Mouse (Mus musculus): ENCODE data around the gene Smco4.
"Not testable (repeated sequence)": the region's sequence is repeated elsewhere in the genome, so short reads cannot be mapped to it uniquely, and the experiment has no call there.

The Smco4 gene

DNA sequence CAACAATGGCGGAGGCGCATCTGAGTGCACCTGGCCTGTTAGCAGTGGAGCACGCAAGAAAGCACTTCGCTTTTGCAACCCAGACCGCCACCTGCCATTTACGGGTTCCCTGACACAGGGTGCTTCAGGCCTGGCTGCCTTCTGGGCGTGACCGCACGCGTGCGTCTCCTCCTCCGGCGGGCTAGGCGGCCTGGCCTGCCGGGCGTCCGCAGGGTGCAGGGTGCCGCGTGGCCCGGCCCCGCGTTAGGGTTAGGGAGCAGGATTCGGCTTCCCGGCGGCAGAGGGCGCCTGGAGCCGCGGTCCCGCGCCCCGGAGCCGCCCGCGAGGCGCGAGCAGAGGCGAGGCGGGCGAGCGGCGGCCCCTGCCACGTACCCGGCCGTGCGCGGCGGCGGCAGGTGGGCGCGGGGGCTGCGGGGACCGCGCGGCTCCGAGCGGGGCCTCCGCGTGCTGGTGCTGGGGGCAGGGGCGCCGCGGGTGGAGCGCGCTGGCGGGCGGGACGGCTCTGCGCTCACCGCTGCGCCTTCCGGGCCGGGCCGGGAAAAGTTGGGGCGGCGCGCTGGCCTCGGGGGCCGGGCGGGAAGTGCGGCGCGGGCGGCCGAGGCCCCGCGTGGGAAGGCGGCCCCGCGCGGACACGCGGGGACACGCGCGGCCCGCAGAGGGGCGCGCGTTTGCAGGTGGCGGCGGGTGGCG, at the start of gene Smco4:
Gene Smco4, plus strand, starts transcription at position 198 of the 690 bp plus-strand sequence.
- DNase-seq (ENCODE audit: low spot score): no peak

DNA sequence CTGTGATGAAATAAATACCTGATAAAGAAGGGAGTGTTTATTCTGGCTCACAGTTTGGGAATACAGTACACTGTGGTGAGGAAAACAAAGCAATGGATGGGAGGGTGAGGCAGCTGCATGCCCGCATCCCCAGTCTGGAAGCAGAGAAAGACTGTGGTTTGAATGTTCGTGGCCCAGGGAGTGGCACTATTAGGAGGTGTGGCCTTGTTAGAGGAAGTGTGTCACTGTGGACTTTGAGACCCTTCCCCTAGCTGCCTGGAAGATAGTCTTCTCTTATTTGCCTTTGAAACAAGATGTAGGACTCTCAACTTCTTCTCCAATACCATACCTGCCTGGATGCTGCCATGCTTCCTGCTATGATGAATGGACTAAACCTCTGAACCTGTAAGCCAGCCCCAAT, 45.8 kb upstream of the Smco4 start:
- no peak for DNase-seq (ENCODE audit: low spot score)

DNA sequence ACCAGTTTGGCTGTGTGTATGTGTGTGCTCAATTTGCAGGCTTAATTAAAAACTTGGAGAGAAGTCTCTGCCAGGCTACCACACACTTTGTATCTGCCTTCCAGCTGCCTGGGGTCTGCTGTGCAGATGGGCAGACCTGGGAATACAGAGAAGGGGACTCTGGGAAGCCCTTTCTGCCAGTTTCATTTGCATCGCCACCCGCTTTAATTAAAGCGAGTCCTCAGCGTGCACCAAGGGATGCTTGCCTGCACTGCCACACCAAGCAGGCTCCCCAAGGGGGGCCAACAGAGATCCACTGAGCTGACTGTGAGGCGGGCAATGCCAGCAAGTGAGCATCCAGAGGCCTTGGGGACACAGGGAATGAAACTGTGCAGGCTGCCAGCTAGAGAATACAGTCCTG, 42.3 kb upstream of the Smco4 start:
- DNase-seq (ENCODE audit: low spot score): no peak

- DNase-seq (ENCODE audit: low spot score): no peak
These were observed 21.0 kb upstream of the Smco4 start for GRCm38 (mm10) chr9:15472256-15472655.

DNA sequence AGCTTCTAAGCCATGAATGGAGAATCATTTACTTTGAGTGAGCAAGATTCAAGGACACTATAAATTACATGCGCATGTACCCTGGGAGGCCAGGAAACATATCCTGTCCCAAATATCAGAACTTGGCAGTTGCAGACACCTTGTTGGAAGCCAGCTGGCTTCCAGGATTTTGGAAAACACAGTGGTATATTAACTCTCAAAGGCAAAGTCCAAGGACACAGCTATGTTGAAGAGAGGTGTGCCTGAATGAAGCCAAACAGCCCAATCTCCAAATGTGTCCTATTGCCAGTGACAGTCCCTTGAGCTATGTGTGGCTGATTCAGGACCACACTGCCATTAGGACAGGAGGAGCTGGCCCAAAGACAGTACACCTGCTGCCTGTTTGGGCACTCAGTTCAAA, 20.0 kb upstream of the Smco4 start:
- no peak for DNase-seq (ENCODE audit: low spot score)

GRCm38 (mm10) chr9:15477556-15477955, 15.7 kb upstream of the Smco4 start:
- no peak for DNase-seq (ENCODE audit: low spot score)

DNA sequence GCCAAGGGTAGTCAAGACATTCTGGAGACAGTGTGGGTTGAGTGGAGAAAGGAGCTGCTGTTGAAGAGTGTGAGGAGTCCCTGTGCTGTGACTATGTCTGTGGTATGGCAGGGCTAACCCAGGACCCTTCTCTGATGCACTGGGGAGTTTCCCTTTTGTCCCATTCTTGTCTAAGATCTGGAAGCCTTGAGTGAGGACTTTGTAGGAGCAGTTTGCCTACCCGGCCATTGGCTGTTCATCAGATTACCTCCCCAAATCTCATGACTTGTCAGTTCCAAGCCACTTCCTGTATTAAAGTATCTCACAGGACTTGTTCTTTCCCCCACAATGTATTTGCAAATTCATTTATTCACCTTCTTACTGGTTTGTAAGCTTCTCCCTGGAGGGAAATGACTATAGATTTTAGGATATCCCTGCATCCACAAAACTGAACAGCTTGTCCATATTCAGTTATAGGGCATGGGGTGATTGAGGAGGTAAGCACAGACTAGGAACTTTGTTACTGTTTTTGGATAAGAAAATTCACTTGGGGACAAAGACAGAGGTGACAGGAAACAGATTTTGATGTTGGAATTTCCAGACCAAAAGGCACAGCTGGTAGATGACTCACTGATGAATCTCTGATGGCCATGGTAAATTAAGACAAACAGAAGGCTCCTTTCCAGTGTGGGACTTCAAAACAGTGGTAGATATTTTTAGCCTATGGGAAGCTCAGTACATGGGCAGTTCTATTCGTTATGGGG, 5.4 kb upstream of the Smco4 start:
- no peak for DNase-seq (ENCODE audit: low spot score)

DNA sequence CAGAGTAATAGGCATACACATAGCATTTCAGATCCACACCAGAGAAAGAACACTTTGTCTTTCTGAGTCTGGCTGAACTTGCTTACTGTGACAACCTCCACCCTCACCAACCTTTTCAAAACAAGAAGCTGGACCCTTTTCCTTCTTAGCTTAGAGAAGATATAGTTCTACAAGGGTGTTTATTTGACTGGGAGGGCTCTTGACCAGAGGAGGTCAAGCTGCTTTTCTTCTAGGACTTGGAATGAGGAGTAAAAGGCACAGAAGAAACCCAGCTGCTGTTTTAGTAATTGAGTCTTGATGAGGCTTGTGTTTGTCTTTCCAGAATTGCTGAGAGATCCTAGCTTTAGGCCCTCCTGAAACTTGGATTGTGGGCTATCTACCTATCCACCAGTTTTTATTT, 3.9 kb upstream of the Smco4 start:
- no peak for DNase-seq (ENCODE audit: low spot score)

- no peak for DNase-seq (ENCODE audit: low spot score)
These were observed 2.7 kb upstream of the Smco4 start for GRCm38 (mm10) chr9:15490331-15491100.

DNA sequence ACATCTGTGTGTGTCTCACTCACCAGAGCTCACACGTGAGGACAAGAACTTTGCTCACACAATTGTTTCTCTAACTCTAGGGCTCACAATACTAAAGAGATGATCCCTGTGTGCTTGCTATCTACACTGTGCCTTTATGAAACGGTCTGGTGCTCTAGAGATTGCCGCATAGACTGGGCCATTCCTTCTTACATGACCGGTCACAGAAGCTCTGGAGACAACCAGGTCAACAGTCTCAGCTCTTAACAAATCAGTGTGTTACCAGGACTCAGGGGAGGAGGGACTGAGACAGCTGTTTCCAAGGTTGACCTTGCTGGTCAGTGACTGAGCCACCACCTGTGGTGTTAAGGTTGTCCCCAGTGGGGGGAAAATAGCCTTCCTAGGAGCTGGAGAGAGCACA, 1.5 kb upstream of the Smco4 start:
- no peak for DNase-seq (ENCODE audit: low spot score)

GRCm38 (mm10) chr9:15492401-15492800, 831 bp upstream of the Smco4 start:
- DNase-seq (ENCODE audit: low spot score): no peak

GRCm38 (mm10) chr9:15493925-15494558, 810 bp downstream of the Smco4 start:
- no peak for DNase-seq (ENCODE audit: low spot score)

DNA sequence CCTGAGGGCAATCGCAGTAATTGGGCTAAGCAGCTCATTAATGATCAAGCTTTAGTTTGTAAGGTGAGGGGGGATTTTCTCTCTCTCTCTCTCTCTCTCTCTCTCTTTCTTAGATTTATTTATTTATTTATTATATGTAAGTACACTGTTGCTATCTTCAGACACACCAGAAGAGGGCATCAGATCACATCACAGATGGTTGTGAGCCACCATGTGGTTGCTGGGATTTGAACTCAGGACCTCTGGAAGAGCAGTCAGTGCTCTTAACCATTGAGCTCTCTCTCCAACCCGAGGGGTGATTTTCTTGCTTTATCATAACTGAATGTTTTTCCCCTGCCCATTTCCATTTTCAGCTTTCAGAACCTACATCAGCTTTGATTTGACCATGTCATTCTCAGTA, 2.0 kb downstream of the Smco4 start:
- DNase-seq (ENCODE audit: low spot score): not testable (repeated sequence)

DNA sequence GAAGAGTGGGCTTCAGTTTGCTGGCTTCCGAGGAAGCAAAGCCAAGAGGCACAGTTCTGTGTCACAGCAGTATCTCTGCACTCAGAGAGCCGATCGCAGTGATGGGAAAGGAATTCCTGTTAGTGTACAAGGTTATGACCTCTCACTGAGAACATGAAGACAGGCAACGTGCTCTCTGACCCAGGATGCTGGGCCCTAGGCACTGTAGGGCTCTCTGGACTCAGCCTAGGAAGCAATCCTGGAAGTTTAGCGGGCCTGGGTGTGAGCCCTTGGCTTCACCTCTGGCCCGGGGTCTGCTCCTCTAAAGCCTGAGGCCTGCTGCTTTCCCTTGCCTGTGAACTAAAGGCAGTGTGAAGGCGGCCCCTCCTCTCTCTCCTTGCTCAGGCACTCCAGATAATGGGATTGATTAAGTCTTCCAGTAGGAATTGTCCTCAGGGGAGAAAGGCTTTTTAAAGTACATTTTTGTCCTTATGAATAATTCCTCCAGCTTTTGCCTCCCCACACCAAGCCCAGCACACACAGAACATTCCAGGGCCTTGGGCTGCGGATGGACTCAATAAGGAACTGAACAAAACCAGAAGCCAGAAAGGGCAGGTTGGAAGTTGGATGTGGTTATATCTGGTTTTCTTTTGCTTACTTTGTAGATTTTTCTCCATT, 2.8 kb downstream of the Smco4 start:
- DNase-seq (ENCODE audit: low spot score): no peak

- DNase-seq (ENCODE audit: low spot score): no peak
These were observed 6.8 kb downstream of the Smco4 start for GRCm38 (mm10) chr9:15500025-15500424.

DNA sequence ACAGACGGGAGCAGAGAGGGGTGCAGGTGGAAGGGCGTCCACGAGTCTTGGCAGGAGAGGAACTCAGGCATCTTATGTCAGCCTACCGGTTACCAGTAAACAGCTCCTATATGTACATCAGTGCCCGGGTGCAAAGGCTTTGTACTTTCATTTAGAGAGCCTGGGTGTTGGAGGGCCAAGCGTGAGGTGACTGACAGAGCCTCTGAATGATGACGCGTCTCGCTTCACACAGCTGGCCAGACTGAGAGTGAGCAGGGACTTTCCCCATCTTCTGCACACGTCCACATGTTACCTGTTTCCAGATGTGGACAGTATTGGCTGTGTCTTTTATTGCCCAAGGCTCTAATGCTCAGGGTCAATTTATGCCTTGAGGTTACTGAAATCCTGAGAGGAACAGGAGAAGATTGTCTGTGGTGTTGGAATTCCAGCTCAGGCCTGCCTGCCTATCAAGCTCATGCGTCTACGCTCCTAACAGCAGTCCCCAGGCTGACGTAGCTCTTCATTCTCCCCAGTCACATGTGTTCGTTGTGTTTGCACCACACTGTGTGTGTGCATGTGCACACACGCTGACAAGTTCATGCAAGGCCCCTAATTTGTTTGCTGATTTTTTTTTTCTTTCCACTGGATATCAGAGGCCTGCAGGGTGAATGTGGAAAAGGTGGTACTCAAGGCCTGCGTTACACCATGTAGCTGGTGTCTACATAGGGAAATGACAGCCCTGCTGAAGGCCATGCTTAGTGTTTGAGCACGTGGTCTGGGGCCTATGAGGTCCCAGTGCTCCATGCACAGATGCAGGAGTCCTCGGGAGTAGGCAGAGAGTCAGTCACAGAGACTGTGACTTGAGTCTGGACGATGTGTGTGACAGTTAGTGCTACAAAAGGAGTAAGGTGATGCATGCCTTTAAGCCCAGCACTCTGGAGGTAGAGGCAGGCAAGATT, 8.4 kb downstream of the Smco4 start:
- no peak for DNase-seq (ENCODE audit: low spot score)

GRCm38 (mm10) chr9:15502476-15502875, 9.2 kb downstream of the Smco4 start:
- DNase-seq (ENCODE audit: low spot score): no peak

GRCm38 (mm10) chr9:15503307-15503706, 10.1 kb downstream of the Smco4 start:
- DNase-seq (ENCODE audit: low spot score): no peak

DNA sequence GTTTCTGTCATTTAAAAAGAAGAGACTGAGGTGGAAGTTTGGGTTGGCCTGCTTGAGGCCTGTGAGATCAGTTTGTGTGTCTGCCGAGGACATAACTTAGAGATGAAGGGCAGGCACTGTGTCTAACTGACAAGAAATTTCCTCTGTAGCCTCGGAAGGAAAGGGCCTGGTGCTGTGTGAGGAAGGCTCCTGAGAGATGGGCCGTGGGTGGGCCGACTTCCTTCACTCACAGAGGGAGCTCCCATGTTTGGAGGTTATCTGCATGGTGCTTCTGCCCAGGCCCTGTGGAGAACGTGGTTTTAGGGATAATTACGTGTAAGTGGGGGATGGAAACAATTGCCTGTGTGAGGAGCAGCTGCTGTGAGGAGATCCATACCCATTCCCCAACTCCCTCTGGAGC, 10.6 kb downstream of the Smco4 start:
- DNase-seq (ENCODE audit: low spot score): no peak

- DNase-seq (ENCODE audit: low spot score): no peak
These were observed 12.1 kb downstream of the Smco4 start for GRCm38 (mm10) chr9:15505288-15505687.

DNA sequence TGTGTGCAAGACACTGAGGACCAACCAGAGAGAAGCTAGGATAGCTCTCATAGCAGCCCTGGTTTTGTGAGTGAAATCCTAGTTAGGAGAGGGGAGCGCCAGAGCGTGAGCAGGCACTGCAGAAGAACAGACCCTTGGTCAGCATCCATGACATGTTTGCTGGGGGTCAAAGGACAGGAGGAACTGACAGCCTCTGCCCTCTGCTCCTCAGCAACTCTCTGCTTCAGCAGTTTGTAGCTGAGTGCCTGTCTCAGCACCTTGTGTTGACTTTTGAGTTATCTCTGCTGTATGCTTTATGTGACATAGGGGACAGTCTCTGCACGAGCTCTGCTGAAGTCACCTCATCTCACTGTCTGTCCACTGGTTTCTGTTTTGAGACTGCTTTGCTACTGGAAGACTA, 13.6 kb downstream of the Smco4 start:
- DNase-seq (ENCODE audit: low spot score): no peak

Data from layer of hippocampus, adult 9-10 months (tissue).